Mouse (Mus musculus) CD4-positive, CD25-positive, alpha-beta regulatory T cell, adult 2 months (primary cell): ENCODE results near the gene Stx6.

Experiments
- DNase-seq: peaks from one replicate; pipeline ENCODE4 v3.0.0-alpha.2; 2012; ENCODE audit warnings: low read depth, low spot score

Gene Stx6

DNA sequence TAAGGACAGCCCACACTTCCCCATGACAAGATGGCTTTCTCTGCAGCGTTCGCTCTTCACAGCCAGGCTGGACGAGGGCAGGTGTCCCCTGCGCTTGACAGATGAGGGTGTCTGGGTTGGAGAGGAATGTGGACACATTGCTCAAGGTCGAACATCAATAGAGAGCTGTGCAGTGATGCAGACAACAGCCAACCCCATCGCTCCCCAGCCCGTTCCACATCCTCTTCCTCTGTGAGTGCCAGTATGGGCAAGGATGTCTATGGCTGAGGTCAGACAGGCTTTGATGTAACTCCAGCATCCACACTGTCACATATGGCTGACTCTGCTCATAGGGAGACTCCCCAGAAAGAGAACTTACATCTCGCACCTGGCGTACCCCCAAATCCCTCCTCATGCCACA lies 74.9 kb downstream of the Stx6 start:
- no peak for DNase-seq

GRCm38 (mm10) chr1:155233931-155234607 lies 75.6 kb downstream of the Stx6 start:
- DNase-seq: no peak

DNA sequence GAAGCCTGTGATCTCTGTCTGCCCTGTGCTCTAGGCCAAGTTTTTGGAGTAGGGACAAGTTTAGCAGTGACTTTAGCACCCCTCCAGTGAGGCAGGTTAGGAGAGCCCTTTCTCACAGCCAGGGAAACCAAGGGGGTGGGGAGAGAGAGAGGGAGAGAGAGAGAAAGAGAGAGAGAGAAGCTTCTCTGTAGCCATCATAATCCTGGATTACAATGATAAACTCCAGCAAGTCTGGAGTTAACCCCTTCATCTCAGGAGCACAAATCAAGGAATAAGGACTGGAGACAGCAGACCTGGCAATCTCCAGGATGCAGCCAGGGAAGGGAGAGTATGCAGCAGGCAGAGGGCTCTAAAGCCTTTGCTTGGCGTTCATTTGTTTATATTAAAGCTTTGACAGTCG lies 77.1 kb downstream of the Stx6 start:
- no peak for DNase-seq

DNA sequence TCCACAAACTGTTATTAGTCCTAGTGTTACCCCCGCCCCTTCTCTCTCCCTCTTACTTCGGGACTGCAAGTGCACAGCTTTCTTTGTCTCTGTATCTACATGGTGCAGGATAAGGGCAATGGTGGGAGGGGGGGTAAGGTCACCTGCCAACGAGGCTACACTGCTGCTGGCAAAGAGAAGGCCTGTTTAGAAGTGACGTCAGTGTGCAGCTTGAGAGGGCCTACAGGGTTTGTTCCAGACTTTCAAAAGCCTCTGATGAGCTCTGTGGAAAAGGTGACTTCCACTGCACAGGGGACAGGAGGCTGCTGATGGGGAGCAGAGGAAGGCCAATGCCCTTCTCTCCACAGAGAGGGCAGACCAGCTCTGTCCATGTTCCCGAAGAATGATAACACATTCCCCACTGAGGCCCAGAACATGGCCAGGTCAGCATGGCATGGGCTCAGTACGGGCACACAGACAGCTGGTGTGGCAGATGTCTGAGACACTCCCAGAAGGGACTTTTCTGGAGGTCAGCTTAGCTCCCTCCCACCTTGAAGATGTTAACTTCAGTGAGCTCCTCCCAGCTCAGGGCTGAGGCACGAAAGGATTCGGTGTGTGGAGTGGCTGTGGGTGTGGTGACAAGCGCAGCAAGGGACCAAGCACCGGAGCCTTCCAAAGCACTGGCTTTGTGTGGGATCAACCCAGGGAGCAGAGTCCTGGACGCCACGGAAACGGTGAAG lies 78.0 kb downstream of the Stx6 start:
- DNase-seq: no peak

DNA sequence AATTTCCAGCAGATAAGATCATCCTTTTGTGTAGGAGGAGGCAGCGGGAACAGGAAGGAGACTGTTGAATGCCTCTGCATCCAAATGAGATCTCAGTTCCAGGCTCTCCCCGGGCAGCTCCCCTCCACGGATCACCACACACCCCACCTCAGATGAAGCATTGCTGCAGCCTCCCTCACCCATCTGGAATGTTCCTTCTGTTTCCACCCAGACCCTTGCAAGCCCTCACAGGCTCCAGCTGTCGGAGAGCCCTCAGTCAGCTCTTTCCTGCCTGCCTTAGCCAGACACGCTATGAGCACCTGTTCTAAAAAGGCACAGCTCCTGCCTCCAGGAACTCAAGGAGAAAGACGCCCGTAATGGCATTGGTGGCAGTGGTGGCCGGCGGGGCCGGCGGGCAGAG lies 78.9 kb downstream of the Stx6 start:
- no peak for DNase-seq

GRCm38 (mm10) chr1:155238126-155238525 lies 79.6 kb downstream of the Stx6 start:
- no peak for DNase-seq

- no peak for DNase-seq
Measured at GRCm38 (mm10) chr1:155239169-155239568, 80.7 kb downstream of the Stx6 start.

GRCm38 (mm10) chr1:155239962-155240717 lies 81.6 kb downstream of the Stx6 start:
- DNase-seq: no peak

- no peak for DNase-seq
Measured at GRCm38 (mm10) chr1:155241701-155242487, 83.4 kb downstream of the Stx6 start.

GRCm38 (mm10) chr1:155242488-155242745 lies 83.9 kb downstream of the Stx6 start:
- no peak for DNase-seq

GRCm38 (mm10) chr1:155243797-155244770 lies 85.6 kb downstream of the Stx6 start, which contains the start of gene BC034090:
TSS of gene BC034090 (minus strand) at chr1:155244444.
- no peak for DNase-seq

DNA sequence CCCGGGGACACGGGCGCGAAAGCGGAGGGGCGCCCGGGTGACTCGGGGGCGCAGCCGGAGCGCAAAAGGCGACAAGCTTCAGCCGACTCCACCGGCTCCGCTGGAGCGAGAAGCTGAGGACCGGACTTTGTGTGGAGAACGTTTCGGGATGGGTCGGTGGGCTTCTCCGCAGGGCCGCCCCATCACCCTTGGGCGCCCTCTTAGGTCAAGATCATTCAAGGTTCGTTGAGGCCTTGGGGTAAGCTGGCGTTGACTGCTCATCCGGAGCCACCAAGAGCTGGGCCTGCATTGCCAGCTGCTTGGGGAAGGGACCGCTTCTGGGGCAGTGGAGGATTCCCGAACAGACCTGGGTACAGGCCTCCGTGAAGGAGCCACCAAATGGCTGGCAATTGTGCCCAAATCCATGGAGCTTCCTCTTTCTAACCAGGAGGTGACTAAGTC lies 86.3 kb downstream of the Stx6 start:
- no peak for DNase-seq

DNA sequence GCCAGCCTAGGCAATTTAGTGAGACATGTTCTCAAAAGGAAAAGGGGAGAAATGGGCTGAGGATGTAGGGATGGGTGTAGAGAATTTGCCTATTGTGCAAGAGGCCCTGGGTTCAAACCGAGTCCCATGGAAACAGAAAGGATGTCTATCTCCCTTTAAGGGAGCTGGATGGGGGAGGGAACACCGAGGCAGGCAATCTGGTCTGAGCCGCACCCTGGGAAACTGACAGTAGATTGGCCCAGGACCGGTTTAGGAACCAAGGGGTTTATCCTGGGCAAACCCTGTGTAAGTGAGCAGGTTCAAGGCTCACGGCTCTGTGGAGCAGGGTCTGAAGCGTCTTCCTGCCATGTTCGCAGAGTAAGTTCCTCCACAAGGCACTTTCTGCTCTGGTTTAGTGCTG lies 87.0 kb downstream of the Stx6 start:
- no peak for DNase-seq

DNA sequence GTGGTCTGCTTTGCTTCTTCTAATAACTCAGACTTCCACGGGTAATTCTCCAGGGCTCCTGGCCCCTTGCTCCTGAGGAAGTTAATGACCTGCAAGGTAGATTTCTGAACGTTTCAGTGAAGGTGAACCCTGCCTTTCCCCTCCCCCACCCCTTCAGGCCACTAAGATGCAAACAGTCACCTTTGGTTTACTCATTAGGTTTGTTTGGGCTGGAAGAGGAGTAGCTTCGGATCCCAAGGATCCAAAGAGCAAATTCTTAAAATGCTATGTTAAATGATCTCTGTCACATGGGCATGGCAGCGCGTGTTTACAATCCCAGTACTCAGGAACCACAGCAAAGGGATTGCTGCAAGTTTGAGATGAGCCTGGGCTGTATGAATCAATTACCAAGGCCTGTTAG lies 88.9 kb downstream of the Stx6 start:
- DNase-seq: no peak

GRCm38 (mm10) chr1:155248041-155248440 lies 89.5 kb downstream of the Stx6 start:
- no peak for DNase-seq

- no peak for DNase-seq
Measured at GRCm38 (mm10) chr1:155249896-155250295, 91.4 kb downstream of the Stx6 start.

DNA sequence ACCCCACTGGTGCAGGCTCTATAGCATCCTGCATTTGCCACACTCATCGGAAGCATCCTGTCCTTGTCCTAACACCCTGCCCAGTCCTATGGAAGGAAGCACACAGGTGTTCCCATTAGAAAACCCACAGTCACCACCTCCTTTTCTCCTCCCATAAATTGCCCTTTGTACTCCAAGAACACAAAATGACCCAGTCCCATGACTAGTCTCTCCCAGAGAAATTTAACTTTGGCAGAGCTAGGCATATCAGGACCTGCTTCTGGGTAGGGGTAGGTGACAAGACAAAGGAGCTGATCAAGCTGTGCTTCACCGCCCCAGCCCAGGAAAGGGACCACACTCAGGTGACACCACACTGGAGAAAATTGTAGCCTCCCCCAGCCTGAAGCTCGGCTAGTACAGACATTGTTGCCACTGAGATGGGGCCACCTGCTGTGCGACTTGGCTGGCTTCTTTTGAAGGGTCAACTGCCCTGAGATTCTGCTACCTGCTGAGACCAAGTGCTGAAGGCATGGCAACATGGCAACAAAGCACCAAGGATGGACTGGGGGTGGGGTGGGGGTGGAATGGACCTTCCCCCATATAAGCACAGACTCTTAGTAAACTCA lies 92.1 kb downstream of the Stx6 start:
- DNase-seq: no peak

GRCm38 (mm10) chr1:155251596-155251995 lies 93.1 kb downstream of the Stx6 start:
- no peak for DNase-seq

DNA sequence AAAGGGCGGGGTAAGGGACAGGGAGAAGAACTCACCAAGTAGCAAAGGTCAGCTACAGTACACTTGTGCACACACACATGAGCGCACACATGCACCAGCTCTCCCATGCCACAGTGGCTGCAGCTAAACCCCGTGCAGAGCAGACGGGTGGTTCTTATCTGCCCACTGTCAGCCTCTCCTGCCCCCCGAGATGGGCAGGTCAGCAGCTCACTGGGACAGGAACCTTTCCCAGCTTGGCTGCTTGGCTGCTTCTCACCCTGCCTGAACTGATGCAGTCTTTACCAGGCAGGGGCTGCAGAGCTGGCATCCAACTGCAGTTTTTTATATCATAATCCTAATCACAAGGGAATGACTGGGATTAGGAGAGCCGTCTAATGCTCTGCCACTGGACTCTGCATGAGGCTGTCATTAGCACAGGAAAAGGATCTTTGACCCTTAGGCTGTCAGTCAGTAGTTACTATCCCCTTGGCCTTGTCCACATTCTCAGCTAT lies 94.2 kb downstream of the Stx6 start:
- DNase-seq: no peak

GRCm38 (mm10) chr1:155253126-155253525 lies 94.6 kb downstream of the Stx6 start:
- no peak for DNase-seq
